Mouse (Mus musculus): ENCODE measurements around the gene Akap13. TPM values are rescaled to one million over a fixed set of nuclear protein-coding genes. Genes with fewer than 3 reads are reported as not detected.

Akap13 gene
- total RNA-seq, 2 experiments from 2014 or later = 70.2 to 71.3 TPM

DNA sequence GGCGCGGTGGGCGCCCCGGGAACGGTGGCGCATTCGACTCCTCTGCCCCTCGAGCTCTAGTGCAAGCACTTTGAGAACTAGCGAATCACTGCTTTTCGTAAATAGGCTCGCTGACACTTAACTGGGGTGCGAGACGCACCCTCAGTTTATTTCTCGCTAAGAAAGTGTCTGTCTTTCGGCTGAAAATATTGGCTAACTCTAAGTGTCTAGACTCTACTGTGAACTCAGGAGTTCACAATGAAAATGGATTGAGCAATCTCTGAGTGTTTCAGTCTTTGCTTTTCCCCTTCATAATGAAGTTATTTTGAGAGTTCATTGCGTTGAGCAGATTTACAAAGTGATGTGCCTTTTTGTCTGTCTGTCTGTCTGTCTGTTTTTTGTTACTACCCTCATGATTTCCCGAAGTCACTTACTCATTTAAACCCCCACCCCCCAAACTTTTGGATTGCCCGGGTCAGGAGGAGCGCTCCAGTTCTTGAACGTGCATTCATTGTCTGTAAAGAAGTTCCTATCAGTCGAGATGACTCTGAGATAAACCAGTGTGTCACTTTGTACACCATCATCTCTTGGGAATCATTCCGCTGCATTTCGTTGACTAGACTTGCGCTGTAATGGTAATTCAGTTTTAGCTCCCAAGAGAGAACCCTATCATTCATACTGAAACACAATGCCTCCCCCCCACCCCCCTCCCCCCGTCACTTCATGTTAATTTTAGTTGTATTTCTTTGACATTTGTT lies 986 bp downstream of the Akap13 start:
- no peak for DNase-seq (ENCODE audit: low spot score in 2 of 2)

- no peak for DNase-seq (ENCODE audit: low spot score in 2 of 2)
Measured at GRCm38 (mm10) chr7:75460290-75460689, 5.0 kb downstream of the Akap13 start.

GRCm38 (mm10) chr7:75463579-75464162 lies 8.3 kb downstream of the Akap13 start:
- DNase-seq (ENCODE audit: low spot score in 2 of 2) = no peak

DNA sequence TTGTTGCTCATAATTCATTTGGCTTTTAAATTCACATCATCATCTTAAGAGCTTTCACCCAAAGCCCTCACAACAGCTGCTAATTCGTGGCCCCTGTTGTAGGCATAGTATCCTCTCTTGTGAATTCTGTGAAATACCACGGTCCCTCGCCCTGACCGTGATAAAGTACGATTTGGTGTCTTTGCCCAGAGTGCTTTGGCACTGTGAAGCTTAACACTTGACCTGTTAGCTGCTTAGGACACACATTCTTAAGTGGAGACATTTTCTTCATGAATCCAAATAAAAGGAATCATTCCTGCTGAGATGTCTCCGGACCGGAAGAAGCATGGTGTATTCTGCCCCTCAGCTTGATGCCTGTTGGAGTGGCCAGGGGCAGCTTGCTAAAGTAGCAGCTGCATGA lies 12.5 kb downstream of the Akap13 start:
- DNase-seq (ENCODE audit: low spot score in 2 of 2) = no peak

- DNase-seq (ENCODE audit: low spot score in 2 of 2) = no peak
Measured at GRCm38 (mm10) chr7:75470318-75470925, 15.1 kb downstream of the Akap13 start.

- no peak for DNase-seq (ENCODE audit: low spot score in 2 of 2)
Measured at GRCm38 (mm10) chr7:75472316-75473195, 17.2 kb downstream of the Akap13 start.

DNA sequence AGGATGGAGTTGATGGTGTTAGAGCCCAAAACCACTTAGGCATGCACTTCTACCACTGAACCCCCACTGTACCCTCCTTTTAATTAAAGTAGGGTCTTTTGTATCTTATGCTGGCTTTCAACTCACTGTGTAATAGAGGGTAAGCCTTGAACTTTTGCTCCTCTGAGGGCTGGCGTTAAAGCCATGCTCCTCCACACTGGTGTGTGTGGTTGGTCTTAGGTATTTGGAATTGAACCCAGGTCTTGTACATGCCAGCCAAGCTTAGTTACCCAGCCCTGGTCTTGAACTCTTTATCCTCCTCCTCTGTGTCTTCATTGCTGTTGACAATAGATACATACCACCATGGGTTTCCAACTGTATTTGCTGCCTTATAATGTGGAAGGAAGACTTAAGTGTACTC lies 18.0 kb downstream of the Akap13 start:
- no peak for DNase-seq (ENCODE audit: low spot score in 2 of 2)

DNA sequence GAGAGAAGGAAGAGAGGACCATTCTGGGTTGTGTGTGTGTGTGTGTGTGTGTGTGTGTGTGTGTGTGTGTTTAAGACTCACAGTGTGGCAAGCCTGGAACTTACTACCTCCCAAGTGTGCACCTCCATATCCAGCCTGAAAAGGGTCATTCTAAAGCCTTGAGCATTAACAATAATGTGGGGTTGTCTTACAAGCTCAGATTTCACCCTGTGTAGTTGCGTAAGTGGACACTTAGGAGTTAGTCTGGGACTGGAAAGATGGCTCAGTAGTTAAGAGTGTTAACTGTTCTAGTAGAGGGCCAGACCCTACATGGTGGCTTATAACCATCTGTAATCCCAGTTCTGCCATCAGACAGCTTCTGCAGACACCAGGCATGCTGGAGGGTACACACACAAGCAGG lies 18.7 kb downstream of the Akap13 start:
- DNase-seq (ENCODE audit: low spot score in 2 of 2) = no peak

GRCm38 (mm10) chr7:75474564-75475150 lies 19.3 kb downstream of the Akap13 start:
- no peak for DNase-seq (ENCODE audit: low spot score in 2 of 2)

DNA sequence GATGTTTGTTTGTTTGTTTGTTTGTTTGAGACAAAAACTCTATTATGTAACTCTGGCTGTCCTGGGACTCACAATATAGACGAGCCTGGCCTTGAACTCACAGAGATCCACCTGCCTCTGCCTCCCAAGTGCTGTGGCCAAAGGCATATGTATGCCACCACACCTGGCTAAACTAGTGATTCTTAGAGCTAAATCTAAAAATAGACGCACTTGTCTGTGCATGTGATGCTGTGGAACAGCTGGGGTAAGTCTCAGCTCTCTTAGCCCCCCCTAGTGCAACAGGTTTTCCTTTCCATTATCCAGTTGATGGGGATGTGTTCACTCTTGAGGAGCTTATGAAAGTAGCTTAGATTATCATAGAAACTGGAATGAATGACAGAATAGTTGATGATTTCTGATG lies 22.7 kb downstream of the Akap13 start:
- DNase-seq (ENCODE audit: low spot score in 2 of 2) = no peak

GRCm38 (mm10) chr7:75480721-75481426 lies 25.5 kb downstream of the Akap13 start:
- DNase-seq (ENCODE audit: low spot score in 2 of 2) = no peak

GRCm38 (mm10) chr7:75486031-75486430 lies 30.7 kb downstream of the Akap13 start:
- DNase-seq (ENCODE audit: low spot score in 2 of 2) = no peak

GRCm38 (mm10) chr7:75495941-75496441 lies 40.7 kb downstream of the Akap13 start:
- DNase-seq (ENCODE audit: low spot score in 2 of 2) = peak in 1 of 2 experiments; percentile 16

- no peak for DNase-seq (ENCODE audit: low spot score in 2 of 2)
Measured at GRCm38 (mm10) chr7:75498627-75499026, 43.3 kb downstream of the Akap13 start.

GRCm38 (mm10) chr7:75499271-75499670 lies 43.9 kb downstream of the Akap13 start:
- DNase-seq (ENCODE audit: low spot score in 2 of 2) = no peak

GRCm38 (mm10) chr7:75500164-75500563 lies 44.8 kb downstream of the Akap13 start:
- DNase-seq (ENCODE audit: low spot score in 2 of 2) = no peak

DNA sequence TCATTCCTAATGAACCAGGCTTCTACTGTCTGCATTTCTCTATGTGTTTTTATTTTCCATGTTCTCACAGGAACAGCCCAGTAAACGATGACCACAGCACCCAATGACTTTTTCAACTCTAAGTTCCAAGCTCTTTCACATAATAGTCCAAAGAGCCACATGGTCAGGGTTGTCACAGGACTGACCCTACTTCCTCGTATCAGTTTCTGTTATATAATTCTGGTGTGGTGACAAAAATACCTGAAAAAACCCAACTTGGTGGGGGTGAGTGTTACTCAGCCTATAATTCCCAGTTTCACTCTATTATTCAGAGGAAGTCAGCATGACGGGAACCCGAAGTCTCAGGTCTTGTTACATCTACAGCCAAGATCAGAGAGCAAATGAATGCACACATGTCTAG lies 45.5 kb downstream of the Akap13 start:
- no peak for DNase-seq (ENCODE audit: low spot score in 2 of 2)

DNA sequence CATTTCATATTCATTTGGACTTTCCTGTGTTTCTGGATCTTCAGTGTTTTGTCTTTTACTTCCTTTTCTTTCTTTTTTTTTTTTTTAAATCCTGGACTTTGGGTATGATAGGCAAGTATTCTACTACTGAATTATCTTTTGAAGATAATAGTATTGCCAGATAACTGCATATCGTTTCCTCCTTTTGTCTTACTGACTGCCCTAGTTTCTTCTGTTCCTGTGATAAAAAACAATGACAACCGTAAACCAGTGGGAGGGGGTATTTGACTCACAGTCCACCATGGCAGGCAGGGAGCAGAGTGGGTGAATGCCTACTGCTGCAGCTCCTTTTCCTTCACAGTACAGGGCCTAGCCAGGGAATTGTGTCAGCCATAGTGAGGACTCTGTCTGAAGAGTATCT lies 49.2 kb downstream of the Akap13 start:
- DNase-seq (ENCODE audit: low spot score in 2 of 2) = no peak

- no peak for DNase-seq (ENCODE audit: low spot score in 2 of 2)
Measured at GRCm38 (mm10) chr7:75506628-75507027, 51.3 kb downstream of the Akap13 start.

All from layer of hippocampus, postnatal 14 days (tissue).